Mouse (Mus musculus): ENCODE data around the gene Tmie. TPM values are rescaled to one million over a fixed set of nuclear protein-coding genes. Genes with fewer than 3 reads are reported as not detected.

Tmie gene
- polyA plus RNA-seq, 1 experiment from 2014 or later: 5.9 TPM

DNA sequence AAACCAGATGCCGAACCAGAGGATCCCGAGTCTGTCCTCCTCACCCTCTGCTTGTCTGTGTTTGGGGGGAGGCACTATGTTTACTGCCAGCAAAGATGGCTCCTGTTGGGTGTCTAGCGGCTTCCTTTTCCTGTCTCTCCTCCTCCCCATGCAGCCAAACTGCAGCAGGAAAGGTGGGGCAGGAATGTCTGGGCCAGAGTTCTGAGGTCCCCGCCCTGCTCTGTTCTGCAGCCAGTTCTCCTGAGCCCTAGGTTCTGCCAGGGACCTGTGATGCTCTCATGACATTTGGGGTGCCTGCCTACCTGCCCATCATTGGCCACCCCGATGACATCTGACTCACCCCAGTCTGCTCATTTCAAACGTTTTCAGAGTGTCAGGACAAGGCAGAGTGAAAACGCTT is 2.0 kb upstream of the Tmie start:
- no peaks in the 10 kb centered on the region for H3K9me3 ChIP-seq (replicated peaks)
- ATAC-seq (ENCODE audit: low FRiP score): no peak
- H3K27me3 ChIP-seq (replicated peaks): peaks cover 48% of the 10 kb centered on the region
- no peak overlapping the region for H3K4me3 ChIP-seq (replicated peaks)
- 78% methylated on average over 7 of the region's 7 CpGs for WGBS
- no peak overlapping the region for H3K27ac ChIP-seq (replicated peaks)
- H3K36me3 ChIP-seq: no peaks in the 10 kb centered on the region
- no peak overlapping the region for H3K9ac ChIP-seq (replicated peaks)
- H3K4me1 ChIP-seq: peaks cover 8% of the 10 kb centered on the region
- no peak overlapping the region for H3K4me2 ChIP-seq

DNA sequence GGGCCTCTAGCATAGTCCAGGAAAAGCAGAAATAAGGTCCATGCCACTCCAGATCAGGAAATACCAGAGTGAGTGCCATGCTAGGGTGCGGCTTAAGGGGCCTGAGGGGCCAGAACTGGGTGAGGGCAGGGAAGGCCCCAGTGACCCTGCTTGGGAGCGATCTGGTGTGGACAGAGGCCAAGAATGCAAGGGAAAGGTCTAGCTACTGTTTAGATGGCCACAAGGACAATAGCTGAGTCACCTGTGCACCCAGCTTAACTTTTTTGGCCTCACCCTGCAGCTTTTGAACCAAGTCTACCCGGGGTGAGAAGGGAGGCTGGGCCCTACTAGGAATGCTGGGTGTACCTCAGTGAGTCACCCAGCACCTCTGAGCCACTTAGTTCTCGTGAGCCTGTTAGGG is 859 bp upstream of the Tmie start:
- H3K27ac ChIP-seq (replicated peaks): no peak overlapping the region
- 0 out of 2 replicates have a peak, but pooled peaks have one; percentile 12 for ATAC-seq (ENCODE audit: low FRiP score)
- H3K4me1 ChIP-seq: peaks cover 8% of the 10 kb centered on the region
- H3K36me3 ChIP-seq: no peaks in the 10 kb centered on the region
- peak overlapping the region; percentile 92 for H3K4me2 ChIP-seq
- peak overlapping the region; percentile 51 for H3K4me3 ChIP-seq (replicated peaks)
- no peaks in the 10 kb centered on the region for H3K9me3 ChIP-seq (replicated peaks)
- peak overlapping the region; percentile 52; the same call in 1 of the 2 replicates for H3K9ac ChIP-seq (replicated peaks)
- 67% methylated on average over 4 of the region's 4 CpGs for WGBS
- H3K27me3 ChIP-seq (replicated peaks): peaks cover 48% of the 10 kb centered on the region

DNA sequence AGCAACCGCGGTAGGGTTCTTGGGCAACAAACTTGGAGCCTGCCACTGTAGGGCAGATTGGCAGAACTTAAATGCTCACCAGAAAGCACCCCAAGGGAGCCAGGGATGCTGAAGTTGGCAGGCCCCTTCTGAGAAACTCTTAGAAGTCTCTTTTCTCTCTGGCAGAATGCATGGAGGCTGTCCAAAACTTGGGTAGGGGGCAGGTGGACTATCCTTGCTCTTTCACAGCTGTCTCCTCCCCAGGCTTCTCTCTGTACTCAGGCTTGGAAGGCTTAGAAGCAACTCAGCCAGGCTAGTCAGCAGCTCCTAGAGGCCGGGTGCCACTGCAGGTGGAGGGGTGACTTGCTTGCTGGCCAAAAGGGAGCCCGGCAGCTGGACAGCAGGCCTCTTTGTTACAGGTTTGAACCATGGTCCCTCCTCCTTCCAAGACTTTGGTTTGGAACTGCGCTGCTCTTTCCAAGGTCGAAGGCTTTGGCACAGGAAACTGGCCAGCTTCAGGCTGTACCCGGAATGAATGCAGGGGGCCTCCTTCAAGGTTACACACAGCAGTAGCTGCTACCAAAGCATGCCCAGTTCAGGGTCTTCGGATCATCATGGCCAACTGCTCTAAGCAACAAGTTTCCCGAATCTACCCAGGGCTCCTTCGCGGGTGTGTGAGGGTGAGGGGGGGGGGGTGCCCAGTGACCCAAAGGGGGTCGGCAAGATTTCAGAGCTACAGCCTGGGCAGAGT is 557 bp downstream of the Tmie start, which contains the start of gene Als2cl:
Gene Als2cl (plus strand): TSS at position 680 of the 730 bp plus-strand sequence.
- Histone ChIP-seq H3K4me1 (peaks cover 21% of the 10 kb centered on the region), H3K4me2 (peak within 1 kb of the TSS; percentile 92), H3K27ac (replicated peaks) (peak within 1 kb of the TSS; percentile 54), H3K4me3 (replicated peaks) (peak within 1 kb of the TSS; percentile 51), H3K9me3 (replicated peaks) (no peaks in the 10 kb centered on the region), H3K27me3 (replicated peaks) (peaks cover 48% of the 10 kb centered on the region), H3K36me3 (no peaks in the 10 kb centered on the region), H3K9ac (replicated peaks) (peak within 1 kb of the TSS; percentile 52)
- WGBS: 11% methylated on average over 12 of the region's 12 CpGs
- 0 out of 2 replicates have a peak, but pooled peaks have one; percentile 20 for ATAC-seq (ENCODE audit: low FRiP score)

DNA sequence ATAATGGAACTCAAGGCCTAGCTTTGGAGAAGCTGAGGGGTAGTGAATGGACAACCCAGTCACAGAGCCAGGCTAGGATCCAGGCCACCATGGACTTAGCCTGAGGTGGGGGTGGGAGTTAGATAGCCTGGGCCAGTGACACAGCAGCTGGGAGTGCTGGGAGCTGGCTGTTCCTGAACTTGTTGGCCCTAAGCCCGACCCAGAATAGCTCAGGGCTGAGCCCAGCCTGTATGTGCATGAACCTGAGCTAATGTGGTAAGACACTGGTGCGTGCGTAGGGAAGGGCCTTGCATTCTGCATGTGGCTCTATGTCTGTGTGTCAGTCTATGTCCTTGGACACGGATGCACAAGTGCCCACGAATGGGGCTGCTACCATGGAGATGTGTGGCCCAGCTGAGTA is 2.0 kb downstream of the Tmie start:
- no peak overlapping the region for H3K4me2 ChIP-seq
- peaks cover 34% of the 10 kb centered on the region for H3K4me1 ChIP-seq
- no peaks in the 10 kb centered on the region for H3K9me3 ChIP-seq (replicated peaks)
- H3K27ac ChIP-seq (replicated peaks): no peak overlapping the region
- 80% methylated on average over 5 of the region's 5 CpGs for WGBS
- H3K4me3 ChIP-seq (replicated peaks): no peak overlapping the region
- H3K36me3 ChIP-seq: no peaks in the 10 kb centered on the region
- no peak overlapping the region for H3K9ac ChIP-seq (replicated peaks)
- ATAC-seq (ENCODE audit: low FRiP score): no peak
- H3K27me3 ChIP-seq (replicated peaks): peaks cover 54% of the 10 kb centered on the region

DNA sequence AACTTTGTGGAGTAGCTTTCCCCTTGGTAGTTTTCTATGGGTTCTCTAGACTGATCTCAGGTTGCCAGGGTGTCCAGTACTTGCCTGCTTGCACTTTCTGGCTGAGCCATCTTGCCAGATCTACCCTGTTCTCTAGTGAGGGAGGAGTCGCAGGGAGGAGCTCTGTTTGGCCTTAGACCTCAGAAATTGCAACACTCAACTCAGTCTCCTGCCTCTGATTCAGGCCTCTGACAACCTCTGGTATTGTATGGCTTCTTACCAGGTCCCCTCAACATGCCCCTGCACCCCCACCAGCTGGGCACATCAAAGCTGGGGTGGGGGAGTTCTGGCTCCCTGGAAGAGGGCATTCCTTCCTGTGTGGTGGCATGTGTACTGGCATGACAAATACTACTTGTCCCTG is 2.6 kb downstream of the Tmie start:
- no peak overlapping the region for H3K27ac ChIP-seq (replicated peaks)
- ATAC-seq (ENCODE audit: low FRiP score): no peak
- H3K27me3 ChIP-seq (replicated peaks): peaks cover 57% of the 10 kb centered on the region
- H3K9ac ChIP-seq (replicated peaks): no peak overlapping the region
- H3K4me2 ChIP-seq: no peak overlapping the region
- WGBS: 95% methylated on average over 1 of the region's 1 CpGs
- H3K36me3 ChIP-seq: no peaks in the 10 kb centered on the region
- H3K4me3 ChIP-seq (replicated peaks): no peak overlapping the region
- no peaks in the 10 kb centered on the region for H3K9me3 ChIP-seq (replicated peaks)
- peaks cover 34% of the 10 kb centered on the region for H3K4me1 ChIP-seq

DNA sequence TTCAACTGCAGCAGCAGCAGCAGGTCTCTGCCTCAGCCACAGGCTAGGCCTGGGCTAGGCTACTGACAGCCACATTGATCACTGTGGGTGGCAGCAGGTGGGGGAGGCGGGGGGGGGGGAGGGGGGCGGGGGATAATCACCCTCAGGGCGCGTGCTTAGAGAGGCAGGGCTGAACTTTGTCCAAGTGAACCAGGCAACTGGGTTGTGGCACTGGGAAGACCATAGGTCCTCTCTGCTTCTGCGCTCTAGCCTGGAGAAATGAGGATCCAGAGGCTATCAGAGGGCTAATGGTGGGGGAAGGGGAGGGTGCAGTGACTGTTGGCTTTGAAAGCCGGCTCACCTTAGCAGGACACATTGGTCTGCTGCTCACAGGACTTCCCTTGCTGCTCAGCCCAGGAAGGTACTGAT is 4.6 kb downstream of the Tmie start:
- no peak for ATAC-seq (ENCODE audit: low FRiP score)
- H3K9ac ChIP-seq (replicated peaks): no peak overlapping the region

DNA sequence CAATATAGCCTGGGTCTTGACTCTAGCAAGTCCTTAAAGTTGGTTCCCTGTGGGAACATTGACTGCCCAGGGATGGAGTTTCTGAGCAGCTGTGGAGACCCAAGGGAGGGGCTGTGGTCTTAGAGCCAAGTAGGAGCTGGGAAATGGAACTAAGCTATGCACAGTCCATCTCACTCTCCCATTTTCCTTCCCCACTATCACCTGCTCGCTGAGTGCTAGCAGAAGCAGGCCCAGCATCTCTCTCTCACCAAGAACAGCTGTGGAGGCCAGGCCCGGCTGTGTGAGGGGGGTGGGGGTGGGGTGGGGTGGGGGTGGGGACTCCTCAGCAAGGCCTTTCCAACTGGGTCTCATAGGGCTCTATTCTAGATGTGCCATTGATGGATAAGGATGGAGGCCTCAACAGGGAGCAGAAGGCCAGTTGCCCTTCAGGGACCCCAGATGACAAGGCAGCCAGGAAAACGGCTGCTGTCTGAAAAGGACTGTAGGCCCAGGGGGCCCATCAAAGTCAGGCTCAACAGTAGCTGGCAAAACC is 5.2 kb downstream of the Tmie start:
- Histone ChIP-seq H3K4me2 (peak overlapping the region; percentile 70), H3K9ac (replicated peaks) (no peak overlapping the region), H3K27me3 (replicated peaks) (peaks cover 31% of the 10 kb centered on the region), H3K9me3 (replicated peaks) (no peaks in the 10 kb centered on the region), H3K36me3 (no peaks in the 10 kb centered on the region), H3K4me1 (peaks cover 26% of the 10 kb centered on the region), H3K4me3 (replicated peaks) (no peak overlapping the region), H3K27ac (replicated peaks) (peak overlapping the region; percentile 66)
- peak; percentile 36; the same call in 1 of the 2 replicates for ATAC-seq (ENCODE audit: low FRiP score)
- WGBS: 12% methylated on average over 3 of the region's 3 CpGs

More for the DNA sequence above, 4.6 kb downstream of the Tmie start:
- no peak overlapping the region; the same call in 1 of the 2 replicates for H3K27ac ChIP-seq (replicated peaks)
- H3K4me1 ChIP-seq: peaks cover 28% of the 10 kb centered on the region
- H3K4me2 ChIP-seq: no peak overlapping the region
- H3K27me3 ChIP-seq (replicated peaks): peaks cover 37% of the 10 kb centered on the region
- WGBS: 28% methylated on average over 4 of the region's 6 CpGs
- H3K9me3 ChIP-seq (replicated peaks): no peaks in the 10 kb centered on the region
- no peaks in the 10 kb centered on the region for H3K36me3 ChIP-seq
- H3K4me3 ChIP-seq (replicated peaks): no peak overlapping the region

DNA sequence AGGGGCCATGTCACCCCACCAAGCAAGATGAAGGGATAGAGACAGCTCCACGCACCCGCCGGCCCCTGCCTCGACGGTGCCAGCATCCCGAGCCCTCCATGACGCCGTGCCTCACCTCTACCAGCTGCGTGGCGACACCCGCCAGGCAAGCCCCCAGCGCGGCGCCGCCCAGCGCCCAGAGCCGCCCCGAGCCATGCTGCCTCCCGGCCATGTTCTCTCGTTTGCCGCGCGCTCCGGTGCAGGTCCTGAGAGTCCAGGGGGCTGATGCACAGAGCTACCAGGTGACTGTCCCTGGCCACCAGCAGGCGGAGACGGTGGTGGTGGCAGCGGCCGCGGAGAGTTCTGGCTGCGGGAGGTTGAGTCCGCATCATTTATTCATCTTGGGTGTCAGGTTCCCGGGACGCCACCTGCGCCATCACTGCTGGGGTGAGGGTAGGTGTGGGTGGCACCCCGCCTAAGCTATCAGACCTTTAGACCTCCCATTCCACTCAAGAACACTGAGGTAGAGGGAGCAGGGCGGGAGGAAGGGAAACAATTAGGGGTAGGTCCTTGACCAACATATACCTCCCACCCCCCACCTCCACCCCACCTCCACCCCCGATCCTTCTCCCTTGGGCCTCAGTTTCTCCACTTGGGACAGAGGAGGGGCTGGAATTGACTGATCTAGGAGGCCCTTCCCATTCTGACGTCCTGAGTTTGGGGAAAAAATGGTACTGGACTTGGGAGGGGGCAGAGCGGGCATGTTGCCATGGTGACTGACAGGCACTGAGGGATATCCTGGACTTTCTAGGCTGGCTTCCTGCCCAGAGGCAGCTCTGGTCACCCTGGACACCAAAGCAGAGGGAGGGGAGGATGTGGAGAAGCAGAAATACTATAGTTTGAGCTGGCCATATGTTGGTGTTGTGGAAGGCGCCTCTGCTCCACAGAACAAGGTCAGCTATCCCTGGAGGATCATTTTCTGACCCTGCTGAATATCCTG is 5.9 kb downstream of the Tmie start:
- H3K4me3 ChIP-seq (replicated peaks): peak overlapping the region; percentile 40
- peak overlapping the region; percentile 66 for H3K27ac ChIP-seq (replicated peaks)
- peak overlapping the region; percentile 47 for H3K9ac ChIP-seq (replicated peaks)
- 7% methylated on average over 40 of the region's 40 CpGs for whole genome bisulfite sequencing
- no peaks in the 10 kb centered on the region for H3K9me3 ChIP-seq (replicated peaks)
- H3K36me3 ChIP-seq: no peaks in the 10 kb centered on the region
- ATAC-seq (ENCODE audit: low FRiP score): peak; percentile 80
- H3K4me1 ChIP-seq: peaks cover 26% of the 10 kb centered on the region
- H3K4me2 ChIP-seq: peak overlapping the region; percentile 70
- peaks cover 23% of the 10 kb centered on the region for H3K27me3 ChIP-seq (replicated peaks)

DNA sequence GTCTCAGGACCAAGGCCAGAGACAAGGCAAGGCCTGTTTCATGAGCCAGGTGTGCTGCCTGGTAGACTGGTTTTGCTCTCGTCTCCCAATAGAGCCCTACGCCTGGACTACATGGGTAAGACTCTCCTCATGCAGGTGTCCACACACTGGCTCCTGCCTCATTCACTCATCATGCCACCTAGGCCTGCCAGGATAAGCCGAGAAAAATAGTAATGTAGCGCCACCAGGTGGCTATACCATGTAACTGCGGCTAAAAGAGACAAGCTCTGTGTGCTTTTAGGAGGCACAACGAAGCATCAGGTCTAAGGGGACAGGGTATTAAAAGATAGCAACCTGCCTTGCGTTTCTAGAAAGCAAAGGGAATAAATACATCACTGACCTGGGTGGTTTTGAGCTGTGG is 8.9 kb downstream of the Tmie start:
- Histone ChIP-seq H3K27ac (replicated peaks) (no peak overlapping the region), H3K9me3 (replicated peaks) (no peaks in the 10 kb centered on the region), H3K4me2 (no peak overlapping the region), H3K27me3 (replicated peaks) (0 out of 2 replicates have a peak, but pooled peaks cover 9% of the 10 kb centered on the region), H3K4me3 (replicated peaks) (no peak overlapping the region), H3K4me1 (peaks cover 26% of the 10 kb centered on the region), H3K36me3 (no peaks in the 10 kb centered on the region), H3K9ac (replicated peaks) (no peak overlapping the region)
- 18% methylated on average over 7 of the region's 7 CpGs for WGBS
- ATAC-seq (ENCODE audit: low FRiP score): no peak

DNA sequence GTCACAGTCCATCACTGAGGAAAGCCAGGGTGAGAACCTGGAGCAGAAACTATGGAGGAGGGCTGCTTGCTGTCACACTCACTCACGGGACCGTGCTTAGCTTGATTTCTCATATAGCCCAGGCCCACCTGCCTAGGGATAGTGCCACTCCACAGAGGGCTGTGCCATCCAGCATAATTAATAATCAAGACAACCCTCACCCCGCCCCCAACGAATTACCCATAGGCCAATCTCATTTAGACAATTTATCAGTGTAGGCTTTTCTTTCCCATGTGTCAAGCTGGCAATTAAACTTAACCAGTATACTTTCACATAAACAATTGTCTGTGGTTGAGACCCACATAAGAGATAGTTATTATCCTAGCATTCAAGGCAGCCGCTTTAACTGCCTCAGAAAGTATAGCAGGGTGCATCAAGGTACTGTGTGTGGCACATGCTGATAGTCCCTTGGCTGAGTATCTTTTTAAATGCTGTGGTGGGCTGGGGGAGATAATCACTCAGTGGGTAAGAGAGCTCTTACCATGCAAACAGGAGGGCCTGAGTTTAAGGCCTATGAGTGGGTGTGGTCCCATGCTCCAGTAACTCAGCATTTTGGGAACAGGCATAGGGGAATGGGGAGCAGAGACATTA is 20.8 kb downstream of the Tmie start:
- 82% methylated on average over 5 of the region's 5 CpGs for WGBS
- Histone ChIP-seq H3K27me3 (replicated peaks) (peaks cover 9% of the 10 kb centered on the region), H3K36me3 (no peaks in the 10 kb centered on the region), H3K27ac (replicated peaks) (no peak overlapping the region), H3K4me3 (replicated peaks) (no peak overlapping the region), H3K4me2 (no peak overlapping the region), H3K4me1 (peaks cover 5% of the 10 kb centered on the region), H3K9me3 (replicated peaks) (no peaks in the 10 kb centered on the region), H3K9ac (replicated peaks) (no peak overlapping the region)
- no peak for ATAC-seq (ENCODE audit: low FRiP score)

DNA sequence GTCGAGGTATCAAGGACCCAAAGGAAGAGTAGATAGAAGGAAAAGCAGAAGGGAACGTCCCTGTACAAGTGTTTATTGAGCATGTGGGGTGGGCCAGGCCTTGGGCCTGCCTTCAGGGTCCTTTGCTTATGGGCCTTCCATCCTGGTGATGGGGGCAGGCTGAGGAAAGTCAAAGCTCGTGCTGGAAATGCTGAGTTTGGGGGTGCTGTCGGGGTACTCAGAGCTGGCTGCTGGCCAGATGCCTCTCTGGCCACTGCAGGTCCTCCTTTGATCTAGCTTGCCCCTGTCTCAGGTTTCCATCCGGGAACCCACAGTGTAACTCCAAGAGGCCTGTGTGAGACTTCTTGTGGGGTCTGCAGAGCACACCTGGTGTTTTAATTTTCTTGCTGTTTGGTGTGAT is 21.4 kb downstream of the Tmie start:
- Histone ChIP-seq H3K9ac (replicated peaks) (no peak overlapping the region), H3K36me3 (no peaks in the 10 kb centered on the region), H3K4me2 (no peak overlapping the region), H3K4me1 (peaks cover 5% of the 10 kb centered on the region), H3K9me3 (replicated peaks) (no peaks in the 10 kb centered on the region), H3K27me3 (replicated peaks) (peaks cover 9% of the 10 kb centered on the region), H3K27ac (replicated peaks) (no peak overlapping the region), H3K4me3 (replicated peaks) (no peak overlapping the region)
- WGBS: 56% methylated on average over 5 of the region's 5 CpGs
- no peak for ATAC-seq (ENCODE audit: low FRiP score)
